Mouse (Mus musculus): ENCODE data around the gene Usp15.

Gene Usp15

GRCm38 (mm10) chr10:123196835-123197559 is at the start of gene Usp15:
Usp15 (minus strand) TSS chr10:123196995.
- TF ChIP-seq GATA4 (IDR thresholded peaks at IDR 0.05; ENCODE audit: insufficient replicate concordance, low read length), result no peak

- no peak for TF ChIP-seq GATA4 (IDR thresholded peaks at IDR 0.05; ENCODE audit: insufficient replicate concordance, low read length)
Measured at GRCm38 (mm10) chr10:123229420-123229819, 32.6 kb upstream of the Usp15 start.

- no peak for TF ChIP-seq GATA4 (IDR thresholded peaks at IDR 0.05; ENCODE audit: insufficient replicate concordance, low read length)
Measured at GRCm38 (mm10) chr10:123222785-123223184, 26.0 kb upstream of the Usp15 start.

- no peak for TF ChIP-seq GATA4 (IDR thresholded peaks at IDR 0.05; ENCODE audit: insufficient replicate concordance, low read length)
Measured at GRCm38 (mm10) chr10:123209517-123209916, 12.7 kb upstream of the Usp15 start.

- TF ChIP-seq GATA4 (IDR thresholded peaks at IDR 0.05; ENCODE audit: insufficient replicate concordance, low read length), result no peak
Measured at GRCm38 (mm10) chr10:123208336-123208735, 11.5 kb upstream of the Usp15 start.

GRCm38 (mm10) chr10:123206074-123206473 is 9.3 kb upstream of the Usp15 start:
- TF ChIP-seq GATA4 (IDR thresholded peaks at IDR 0.05; ENCODE audit: insufficient replicate concordance, low read length), result no peak

- no peak for TF ChIP-seq GATA4 (IDR thresholded peaks at IDR 0.05; ENCODE audit: insufficient replicate concordance, low read length)
Measured at GRCm38 (mm10) chr10:123201981-123202758, 5.4 kb upstream of the Usp15 start.

GRCm38 (mm10) chr10:123201436-123201835 is 4.6 kb upstream of the Usp15 start:
- no peak for TF ChIP-seq GATA4 (IDR thresholded peaks at IDR 0.05; ENCODE audit: insufficient replicate concordance, low read length)

GRCm38 (mm10) chr10:123200996-123201395 is 4.2 kb upstream of the Usp15 start:
- TF ChIP-seq GATA4 (IDR thresholded peaks at IDR 0.05; ENCODE audit: insufficient replicate concordance, low read length), result no peak

GRCm38 (mm10) chr10:123200320-123200659 is 3.5 kb upstream of the Usp15 start:
- no peak for TF ChIP-seq GATA4 (IDR thresholded peaks at IDR 0.05; ENCODE audit: insufficient replicate concordance, low read length)

GRCm38 (mm10) chr10:123199615-123200319 is 3.0 kb upstream of the Usp15 start:
- TF ChIP-seq GATA4 (IDR thresholded peaks at IDR 0.05; ENCODE audit: insufficient replicate concordance, low read length), result no peak

GRCm38 (mm10) chr10:123199119-123199518 is 2.3 kb upstream of the Usp15 start:
- no peak for TF ChIP-seq GATA4 (IDR thresholded peaks at IDR 0.05; ENCODE audit: insufficient replicate concordance, low read length)

GRCm38 (mm10) chr10:123198183-123198582 is 1.4 kb upstream of the Usp15 start:
- no peak for TF ChIP-seq GATA4 (IDR thresholded peaks at IDR 0.05; ENCODE audit: insufficient replicate concordance, low read length)

GRCm38 (mm10) chr10:123195961-123196834 is 597 bp downstream of the Usp15 start:
- TF ChIP-seq GATA4 (IDR thresholded peaks at IDR 0.05; ENCODE audit: insufficient replicate concordance, low read length), result no peak

GRCm38 (mm10) chr10:123195501-123195900 is 1.3 kb downstream of the Usp15 start:
- TF ChIP-seq GATA4 (IDR thresholded peaks at IDR 0.05; ENCODE audit: insufficient replicate concordance, low read length), result no peak
